Comparison of ENCODE assay signal across 25 mouse cellular contexts in genomic region chr5:24536511-24536910, GRCm38 (mm10). TPM values are rescaled to one million over a fixed set of nuclear protein-coding genes. Genes with fewer than 3 reads are reported as not detected.
"Had no signal": no experiment of that assay in that cellular context is flagged by ENCODE, and none has a peak within 500 bp of the region (broad histone marks: within the 10 kb centered on the region; RNA-seq: fewer than 3 reads in every experiment).

No protein-coding gene starts in this region.

- DNase-seq: kidney, adult 18-20 months; kidney, postnatal 14 days; layer of hippocampus, adult 9-11 months; liver; lung, postnatal 10 days; thymus, adult 18-20 months had no signal

RNA-seq across cellular contexts. Expression of gene Asb10, which starts 4.3 kb away (rescaled TPM):
- total RNA-seq: left cerebral cortex, adult 18-20 months; left cerebral cortex, postnatal 25 days; monocyte, adult 5-6 weeks; neutrophil, adult 5-6 weeks had no signal
- polyA plus RNA-seq: liver, embryonic 12.5 days; midbrain, embryonic 16.5 days had no signal

RNA-seq across cellular contexts. Expression of gene Gbx1, which starts 9.5 kb away (rescaled TPM):
- total RNA-seq: monocyte, adult 5-6 weeks; neutrophil, adult 5-6 weeks had no signal
- polyA plus RNA-seq: kidney, embryonic 16.5 days; limb, embryonic 10.5 days; limb, embryonic 13.5 days; liver, embryonic 12.5 days; liver, embryonic 15.5 days; lung, embryonic 15.5 days; midbrain, embryonic 10.5 days; small intestine, adult 2 months; spleen, adult 2 months; stomach, embryonic 16.5 days had no signal

RNA-seq across cellular contexts. Expression of gene 4931409K22Rik, which starts 20.1 kb away (rescaled TPM):
- total RNA-seq: layer of hippocampus, adult 2 months; layer of hippocampus, postnatal 25 days; left cerebral cortex, adult 18-20 months; left cerebral cortex, postnatal 25 days; monocyte, adult 5-6 weeks; neutrophil, adult 5-6 weeks had no signal
- polyA plus RNA-seq: large intestine, adult 2 months; liver, embryonic 12.5 days; liver, embryonic 15.5 days; lung, embryonic 15.5 days; myocyte; small intestine, adult 2 months; spleen, adult 2 months had no signal
